Mouse (Mus musculus) midbrain, postnatal 0 days (tissue): Measurements from ENCODE around the gene Gm21188. TPM values are rescaled to one million over a fixed set of nuclear protein-coding genes. Genes with fewer than 3 reads are reported as not detected.
"Not testable (repeated sequence)": the region's sequence is repeated elsewhere in the genome, so short reads cannot be mapped to it uniquely, and the experiment has no call there.

Experiments
- ATAC-seq: fragments of 200-750 bp; cut with Nextera tagmentation; 2 replicates; pipeline ENCODE4 v1.8.0; 2017; ENCODE audit warnings: moderate number of reproducible peaks, mild to moderate bottlenecking, moderate TSS enrichment, moderate library complexity; ENCODE audit not compliant: low FRiP score
- DNase-seq: peaks from one replicate; pipeline ENCODE4 v3.0.0-alpha.2; 2015; ENCODE audit warnings: low spot score
- H3K27ac ChIP-seq: fragments of 300-500 bp; sonication (generic); 2 replicates; pipeline ENCODE4 v1.5.1; 2014; ENCODE audit warnings: low read depth, mild to moderate bottlenecking, low read length, mixed read lengths
- H3K27me3 ChIP-seq: fragments of 300-500 bp; sonication (generic); 2 replicates; pipeline ENCODE4 v1.6.1; 2014; ENCODE audit warnings: low read length, control low read depth, mixed read lengths; ENCODE audit not compliant: insufficient read depth
- H3K36me3 ChIP-seq: fragments of 300-500 bp; sonication (generic); 2 replicates; pipeline ENCODE4 v1.6.1; 2014; ENCODE audit warnings: low read length, control low read depth, mixed read lengths; ENCODE audit not compliant: insufficient read depth
- H3K4me1 ChIP-seq: fragments of 300-500 bp; sonication (generic); 2 replicates; pipeline ENCODE4 v1.6.1; 2014; ENCODE audit warnings: mild to moderate bottlenecking, control low read depth, antibody characterized with exemption, low read length, mixed read lengths; ENCODE audit not compliant: insufficient read depth
- H3K4me2 ChIP-seq: fragments of 300-500 bp; sonication (generic); 2 replicates; pipeline ENCODE4 v1.6.1; 2014; ENCODE audit warnings: low read depth, mild to moderate bottlenecking, low read length, mixed read lengths; ENCODE audit not compliant: poor library complexity, severe bottlenecking
- H3K4me3 ChIP-seq: fragments of 300-500 bp; sonication (generic); 2 replicates; pipeline ENCODE4 v1.5.1; 2014; ENCODE audit warnings: low read depth, mild to moderate bottlenecking, low read length, moderate library complexity
- H3K9ac ChIP-seq: fragments of 300-500 bp; sonication (generic); replicated peaks from 2 replicates; pipeline ENCODE4 v1.6.1; 2014; ENCODE audit warnings: mild to moderate bottlenecking, low read length, moderate library complexity, mixed read lengths; ENCODE audit not compliant: poor library complexity, severe bottlenecking
- H3K9me3 ChIP-seq: fragments of 300-500 bp; sonication (generic); 2 replicates; pipeline ENCODE4 v1.6.1; 2016; ENCODE audit warnings: low read length, control low read depth
- CTCF ChIP-seq: IDR thresholded peaks from 2 replicates; pipeline ENCODE4 v1.5.1; 2016; ENCODE audit warnings: antibody characterized with exemption, mild to moderate bottlenecking
- WGBS: fragments of 180-500 bp; shearing (Covaris S2); extraction: QIAGEN DNeasy Blood & Tissue Kit; methylation state at CpG from one replicate; pipeline ENCODE4 v1.1.7; 2014; 5-methylcytosine and 5-hydroxymethylcytosine counted together
- polyA plus RNA-seq: library from polyadenylated mRNA; unstranded; fragments of >200 nt; fragmentation: Nextera tagmentation; extraction: Ambion mirVana; gene quantifications from 2 replicates; pipeline ENCODE4 v1.2.1, GENCODE M21; 2015
- total RNA-seq: library from RNA; depleted of rRNA; stranded (reverse); fragments of >200 nt; gene quantifications from 2 replicates; pipeline ENCODE4 v1.2.3, GENCODE M21; 2014

Gm21188 gene
- total and polyA plus RNA-seq, 2 experiments from 2014 or later = not detected

DNA sequence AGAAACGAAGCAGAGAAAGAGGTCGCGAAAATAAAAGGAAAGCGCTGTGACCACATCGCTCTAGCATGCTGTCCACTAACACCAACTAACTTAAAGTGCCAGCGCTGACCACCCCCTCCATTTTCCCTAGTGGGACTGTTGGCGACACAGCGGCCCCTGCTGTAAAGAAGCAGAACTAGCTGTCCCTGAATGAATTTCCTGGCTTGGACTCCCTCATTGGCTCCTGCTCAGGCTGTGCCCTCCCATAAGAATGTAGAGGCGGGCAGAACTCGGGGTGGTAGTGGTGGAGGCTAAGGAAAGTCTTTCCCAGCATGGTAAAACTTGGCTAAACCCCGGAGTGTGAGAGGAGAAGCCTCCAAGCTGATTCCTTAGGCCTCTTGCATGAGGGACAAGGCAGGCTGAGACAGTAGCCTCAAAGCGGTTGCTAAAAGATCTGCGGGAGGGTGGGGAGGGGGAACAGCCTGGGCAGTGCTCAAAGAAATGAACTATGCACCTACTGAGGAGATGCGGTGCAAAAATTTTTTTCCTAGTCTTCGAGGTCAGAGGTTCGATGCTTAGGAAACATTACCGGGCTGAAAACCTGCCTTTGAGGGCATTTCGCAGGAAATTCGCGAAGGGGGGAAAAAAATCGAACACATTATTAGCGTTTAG, 11.6 kb upstream of the Gm21188 start:
- H3K9me3 ChIP-seq, H3K4me2 ChIP-seq, H3K4me1 ChIP-seq, H3K9ac ChIP-seq, H3K27me3 ChIP-seq, H3K36me3 ChIP-seq, H3K27ac ChIP-seq, H3K4me3 ChIP-seq, DNase-seq: not testable (repeated sequence)
- no CpG with 5 or more reads among the region's 22 CpGs for WGBS
- ATAC-seq = peak; percentile 76; the same call in 1 of the 2 replicates

GRCm38 (mm10) chr13:120062903-120063302, 10.9 kb upstream of the Gm21188 start:
- not testable (repeated sequence) for ATAC-seq, H3K4me1 ChIP-seq, DNase-seq, H3K9me3 ChIP-seq, H3K27me3 ChIP-seq, H3K4me2 ChIP-seq, H3K9ac ChIP-seq, H3K27ac ChIP-seq, H3K36me3 ChIP-seq, H3K4me3 ChIP-seq
- no CpG with 5 or more reads among the region's 4 CpGs for WGBS

DNA sequence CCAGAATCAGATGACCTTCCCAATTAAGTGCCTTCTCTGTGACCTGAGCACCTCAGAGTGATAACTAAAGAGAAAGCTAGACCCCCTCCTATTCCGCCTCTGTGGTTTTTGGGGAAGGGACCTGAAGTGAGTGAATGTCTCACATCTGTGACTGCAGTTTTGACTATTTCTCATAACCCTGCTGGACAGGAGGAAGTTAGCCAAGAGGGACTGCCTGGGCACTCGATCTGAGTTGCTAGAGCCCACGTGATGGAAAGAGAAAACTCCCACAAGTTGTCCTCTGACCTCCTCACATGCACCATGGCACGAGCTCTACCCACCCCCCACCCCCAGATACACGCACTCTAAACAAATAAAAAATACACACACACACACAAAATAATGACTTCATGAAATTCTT, 3.4 kb downstream of the Gm21188 start:
- H3K9me3 ChIP-seq, H3K4me3 ChIP-seq, H3K36me3 ChIP-seq, H3K9ac ChIP-seq, H3K27ac ChIP-seq, DNase-seq, H3K4me2 ChIP-seq, H3K27me3 ChIP-seq, ATAC-seq, H3K4me1 ChIP-seq: not testable (repeated sequence)
- no CpG with 5 or more reads among the region's 5 CpGs for WGBS

DNA sequence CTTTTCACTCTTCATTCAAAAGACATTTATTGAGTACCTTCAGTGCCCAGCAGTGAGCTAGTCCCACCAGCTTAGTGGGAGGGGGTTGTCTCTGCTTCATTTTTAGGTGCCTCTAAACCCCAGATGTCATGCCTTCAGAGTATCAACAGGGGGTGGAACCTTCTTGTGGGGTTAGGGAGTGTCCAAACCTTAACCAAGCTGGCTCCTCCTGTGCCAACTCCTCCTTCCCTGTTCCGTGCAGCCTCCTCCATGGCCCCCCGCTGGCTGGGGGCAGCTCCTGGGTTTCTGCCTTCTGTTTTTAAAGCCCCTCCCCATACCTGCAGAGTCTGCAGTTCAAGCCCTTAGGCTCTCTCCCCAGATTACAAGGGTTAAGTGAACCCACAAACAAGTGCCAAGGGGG, 3.8 kb downstream of the Gm21188 start:
- H3K9ac ChIP-seq, H3K36me3 ChIP-seq, ATAC-seq, H3K4me2 ChIP-seq, H3K27ac ChIP-seq, DNase-seq, H3K4me1 ChIP-seq, H3K27me3 ChIP-seq, H3K9me3 ChIP-seq, H3K4me3 ChIP-seq: not testable (repeated sequence)
- no CpG with 5 or more reads among the region's 2 CpGs for WGBS

DNA sequence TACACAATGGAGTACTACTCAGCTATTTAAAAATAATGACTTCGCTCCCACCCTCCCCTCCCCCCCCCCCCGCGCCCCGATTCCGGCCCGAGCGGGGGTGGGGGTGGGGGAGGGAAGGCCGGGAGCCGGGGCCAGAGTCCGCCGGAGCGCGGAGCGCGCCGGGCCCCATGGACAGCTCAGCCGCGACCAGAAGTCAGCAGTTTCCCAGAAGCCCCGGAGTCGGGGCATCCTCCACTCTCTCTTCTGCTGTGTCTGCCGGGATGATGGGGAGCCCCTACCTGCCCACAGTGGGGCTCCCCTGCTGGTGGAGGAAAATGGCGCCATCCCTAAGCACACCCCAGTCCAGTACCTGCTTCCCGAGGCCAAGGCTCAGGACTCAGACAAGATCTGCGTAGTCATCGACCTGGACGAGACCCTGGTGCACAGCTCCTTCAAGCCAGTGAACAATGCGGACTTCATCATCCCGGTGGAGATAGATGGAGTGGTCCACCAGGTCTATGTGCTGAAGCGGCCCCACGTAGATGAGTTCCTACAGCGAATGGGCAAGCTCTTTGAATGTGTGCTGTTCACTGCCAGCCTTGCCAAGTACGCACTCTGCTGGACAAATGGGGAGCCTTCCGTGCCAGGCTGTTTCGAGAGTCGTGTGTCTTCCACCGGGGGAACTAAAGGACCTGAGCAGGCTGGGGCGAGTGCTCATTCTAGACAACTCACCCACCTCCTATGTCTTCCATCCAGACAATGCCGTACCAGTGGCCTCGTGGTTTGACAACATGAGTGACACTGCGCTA, 5.4 kb downstream of the Gm21188 start:
- H3K4me3 ChIP-seq, H3K4me2 ChIP-seq, H3K36me3 ChIP-seq, DNase-seq, H3K27ac ChIP-seq, H3K4me1 ChIP-seq, H3K9ac ChIP-seq, H3K9me3 ChIP-seq, H3K27me3 ChIP-seq: not testable (repeated sequence)
- under 1% methylated on average over 8 of the region's 40 CpGs for WGBS
- ATAC-seq = peak; percentile 47; the same call in 1 of the 2 replicates

GRCm38 (mm10) chr13:120041145-120041544, 10.8 kb downstream of the Gm21188 start:
- H3K4me1 ChIP-seq, H3K27ac ChIP-seq, ATAC-seq, H3K36me3 ChIP-seq, H3K4me2 ChIP-seq, H3K4me3 ChIP-seq, DNase-seq, H3K27me3 ChIP-seq, H3K9ac ChIP-seq, H3K9me3 ChIP-seq: not testable (repeated sequence)
- WGBS = no CpG with 5 or more reads among the region's 1 CpGs
- peak; percentile 50 for TF ChIP-seq CTCF

- not testable (repeated sequence) for H3K4me1 ChIP-seq, H3K36me3 ChIP-seq, H3K9me3 ChIP-seq, H3K4me2 ChIP-seq, DNase-seq, H3K9ac ChIP-seq, H3K27me3 ChIP-seq, ATAC-seq, H3K27ac ChIP-seq, H3K4me3 ChIP-seq
- WGBS = 6% methylated on average over 6 of the region's 6 CpGs
These were observed 14.1 kb downstream of the Gm21188 start for GRCm38 (mm10) chr13:120037881-120038280.

DNA sequence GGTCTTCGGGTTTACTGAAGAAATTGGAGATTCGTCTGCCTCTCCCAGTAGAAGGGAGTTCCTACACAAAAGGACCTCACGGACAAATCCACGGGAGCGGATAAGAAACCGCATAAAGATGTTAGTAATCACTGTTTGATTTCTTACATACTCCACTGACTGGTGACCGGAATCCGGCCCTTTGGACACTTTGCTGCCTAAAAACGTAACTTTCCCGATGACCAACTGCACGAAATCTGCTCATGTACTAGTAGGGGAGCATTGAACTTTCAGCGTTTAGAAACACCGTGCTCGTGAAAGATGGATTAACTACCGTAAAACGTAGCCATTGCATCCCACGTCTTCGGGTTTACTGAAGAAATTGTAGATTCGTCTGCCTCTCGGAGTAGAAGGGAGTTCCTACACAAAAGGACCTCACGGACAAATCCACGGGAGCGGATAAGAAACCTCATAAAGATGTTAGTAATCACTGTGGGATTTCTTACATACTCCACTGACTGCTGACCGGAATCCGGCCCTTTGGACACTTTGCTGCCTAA, 15.3 kb downstream of the Gm21188 start:
- not testable (repeated sequence) for H3K4me2 ChIP-seq, H3K9me3 ChIP-seq, H3K36me3 ChIP-seq, ATAC-seq, H3K27me3 ChIP-seq, H3K4me1 ChIP-seq, H3K9ac ChIP-seq, H3K27ac ChIP-seq, DNase-seq, H3K4me3 ChIP-seq
- 1% methylated on average over 23 of the region's 25 CpGs for WGBS
